Mouse (Mus musculus) thymus, adult 2 months (tissue): ENCODE measurements around the gene Pde9a.

Experiments used
- CTCF ChIP-seq: fragments of 200-500 bp; IDR thresholded peaks from 2 replicates; pipeline ENCODE4 v1.5.1; 2012; ENCODE audit warnings: mild to moderate bottlenecking, control low read depth, low read length, moderate library complexity, borderline replicate concordance; ENCODE audit not compliant: control insufficient read depth, poor library complexity, insufficient read depth; ENCODE audit errors: extremely low read depth
- POLR2A ChIP-seq: fragments of 200-500 bp; IDR thresholded peaks from 2 replicates; pipeline ENCODE4 v1.6.1; 2012; ENCODE audit warnings: mild to moderate bottlenecking, low read length, control low read depth, moderate library complexity; ENCODE audit not compliant: control insufficient read depth, poor library complexity, insufficient read depth; ENCODE audit errors: extremely low read depth

DNA sequence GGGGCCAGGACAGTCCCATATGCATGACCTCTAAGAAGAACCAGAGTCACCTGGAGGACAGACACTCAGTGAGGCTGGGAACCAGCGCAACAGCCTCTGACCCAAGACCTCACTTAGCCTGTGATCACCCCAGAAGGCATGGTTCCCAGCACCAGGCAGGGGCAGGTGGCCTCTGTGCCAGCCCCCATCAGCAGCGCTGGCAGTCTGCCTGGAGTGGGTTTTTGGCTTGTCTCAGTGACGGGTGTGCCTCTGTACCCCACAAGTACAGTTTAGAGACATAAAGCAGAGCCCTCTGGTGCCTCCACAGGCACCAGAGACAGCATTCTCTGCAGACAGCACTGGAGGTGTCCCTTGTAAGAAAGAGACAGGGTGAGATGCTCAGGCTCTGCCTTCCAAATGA lies 64.2 kb downstream of the Pde9a start:
- TF ChIP-seq CTCF (no peak), POLR2A (no peak)
